Mouse (Mus musculus): ENCODE measurements around the gene Klhl9.
"Not testable (repeated sequence)": the region's sequence is repeated elsewhere in the genome, so short reads cannot be mapped to it uniquely, and the experiment has no call there.

Klhl9 gene

GRCm38 (mm10) chr4:88721791-88722721 is at the start of gene Klhl9, which contains the start of gene Gm26566:
Klhl9 (minus strand) TSS chr4:88722465.
Gm26566 (plus strand) TSS chr4:88721805.
- peak; percentile 88 to 91 for DNase-seq

GRCm38 (mm10) chr4:88763384-88764018 is 41.2 kb upstream of the Klhl9 start:
- peak; percentile 70 to 79 for DNase-seq

- not testable (repeated sequence) for DNase-seq
These were observed 40.1 kb upstream of the Klhl9 start for GRCm38 (mm10) chr4:88762341-88762740.

- peak; percentile 57 to 63 for DNase-seq
These were observed 39.5 kb upstream of the Klhl9 start for GRCm38 (mm10) chr4:88761776-88762175.

- peak; percentile 85 for DNase-seq
These were observed 38.2 kb upstream of the Klhl9 start for GRCm38 (mm10) chr4:88760431-88760830.

GRCm38 (mm10) chr4:88759610-88760268 is 37.5 kb upstream of the Klhl9 start, which contains the start of gene Gm13283:
Gm13283 (plus strand) TSS chr4:88760119.
- DNase-seq: peak; percentile 33 to 42

- not testable (repeated sequence) for DNase-seq
These were observed 36.5 kb upstream of the Klhl9 start for GRCm38 (mm10) chr4:88758751-88759150.

GRCm38 (mm10) chr4:88757628-88758031 is 35.4 kb upstream of the Klhl9 start:
- DNase-seq: peak; percentile 90 to 93

GRCm38 (mm10) chr4:88756581-88757513 is 34.6 kb upstream of the Klhl9 start:
- peak in 1 of 2 experiments; percentile 12 for DNase-seq

GRCm38 (mm10) chr4:88754818-88755340 is 32.6 kb upstream of the Klhl9 start, which contains the start of gene Gm13271:
Gm13271 (plus strand) TSS chr4:88754868.
- peak; percentile 67 to 71 for DNase-seq

- DNase-seq: no peak
These were observed 27.7 kb upstream of the Klhl9 start for GRCm38 (mm10) chr4:88749926-88750325.

- no peak for DNase-seq
These were observed 21.9 kb upstream of the Klhl9 start for GRCm38 (mm10) chr4:88744207-88744606.

GRCm38 (mm10) chr4:88742771-88743371 is 20.6 kb upstream of the Klhl9 start:
- DNase-seq: no peak

GRCm38 (mm10) chr4:88741426-88741825 is 19.2 kb upstream of the Klhl9 start:
- DNase-seq: no peak

GRCm38 (mm10) chr4:88739036-88739435 is 16.8 kb upstream of the Klhl9 start:
- no peak for DNase-seq

GRCm38 (mm10) chr4:88738480-88738879 is 16.2 kb upstream of the Klhl9 start:
- DNase-seq: peak; percentile 44 to 81

GRCm38 (mm10) chr4:88727324-88727723 is 5.1 kb upstream of the Klhl9 start:
- DNase-seq: peak; percentile 34 to 42

- DNase-seq: no peak
These were observed 4.5 kb upstream of the Klhl9 start for GRCm38 (mm10) chr4:88726727-88727126.

GRCm38 (mm10) chr4:88723497-88724090 is 1.3 kb upstream of the Klhl9 start:
- peak; percentile 20 to 27 for DNase-seq

- DNase-seq: no peak
These were observed 3.5 kb downstream of the Klhl9 start for GRCm38 (mm10) chr4:88718715-88719114.

GRCm38 (mm10) chr4:88715059-88715458 is 7.2 kb downstream of the Klhl9 start:
- no peak for DNase-seq
